32 mouse cellular contexts compared by ENCODE assay signal in genomic region chr7:68486676-68487075, GRCm38 (mm10).
"Had no signal": no experiment of that assay in that cellular context is flagged by ENCODE, and none has a peak within 500 bp of the region (broad histone marks: within the 10 kb centered on the region; RNA-seq: fewer than 3 reads in every experiment).

No protein-coding gene starts in this region.

- DNase-seq: heart, postnatal 10 days; heart, postnatal 14 days; heart, postnatal 36 days; heart, postnatal 4 days; kidney, adult 11 months; kidney, adult 18-20 months; kidney, adult 2 months; kidney, adult 8-10 months; kidney, adult 9 months; kidney, postnatal 10 days; kidney, postnatal 14 days; kidney, postnatal 25 days; kidney, postnatal 36 days; kidney, postnatal 4 days; layer of hippocampus, adult 9-11 months; layer of hippocampus, postnatal 36 days had no signal

- H3K4me1 ChIP-seq: heart, embryonic 15.5 days; hindbrain, embryonic 10.5 days; hindbrain, embryonic 12.5 days; intestine, embryonic 15.5 days; kidney, embryonic 15.5 days had no signal

- H3K4me2 ChIP-seq: heart, embryonic 15.5 days; hindbrain, embryonic 12.5 days; hindbrain, embryonic 13.5 days; hindbrain, embryonic 14.5 days; hindbrain, embryonic 15.5 days; intestine, embryonic 15.5 days; kidney, embryonic 15.5 days had no signal

- H3K27ac ChIP-seq: heart, embryonic 15.5 days; hindbrain, embryonic 10.5 days; hindbrain, embryonic 12.5 days; hindbrain, embryonic 13.5 days; hindbrain, embryonic 14.5 days; hindbrain, embryonic 15.5 days; hindbrain, postnatal 0 days; intestine, embryonic 15.5 days; kidney, embryonic 15.5 days; kidney, postnatal 0 days; layer of hippocampus, adult 2 months; left cerebral cortex, adult 2 months had no signal

- H3K4me3 ChIP-seq: heart, embryonic 15.5 days; hindbrain, embryonic 10.5 days; hindbrain, embryonic 12.5 days; hindbrain, embryonic 13.5 days; hindbrain, embryonic 15.5 days; intestine, embryonic 15.5 days; kidney, embryonic 15.5 days; layer of hippocampus, adult 2 months; left cerebral cortex, adult 2 months had no signal

- H3K9me3 ChIP-seq: heart, embryonic 15.5 days; hindbrain, embryonic 10.5 days; hindbrain, embryonic 12.5 days; hindbrain, embryonic 13.5 days; hindbrain, embryonic 15.5 days; intestine, embryonic 15.5 days; kidney, embryonic 15.5 days had no signal

- H3K9ac ChIP-seq: heart, embryonic 15.5 days; hindbrain, embryonic 12.5 days; hindbrain, embryonic 13.5 days; hindbrain, embryonic 14.5 days; hindbrain, embryonic 15.5 days; intestine, embryonic 15.5 days; kidney, embryonic 15.5 days had no signal

- H3K27me3 ChIP-seq: heart, embryonic 15.5 days; hindbrain, embryonic 12.5 days; intestine, embryonic 15.5 days had no signal

- ATAC-seq: hindbrain, embryonic 16.5 days; hindbrain, postnatal 0 days; inflammation-experienced regulatory T-cells, adult 6 months; intestine, embryonic 15.5 days; intestine, embryonic 16.5 days; intestine, postnatal 0 days had no signal

- H3K36me3 ChIP-seq: heart, embryonic 15.5 days; hindbrain, embryonic 10.5 days; hindbrain, embryonic 12.5 days; hindbrain, embryonic 13.5 days; hindbrain, embryonic 15.5 days; intestine, embryonic 15.5 days; kidney, embryonic 15.5 days had no signal
